Mouse (Mus musculus): ENCODE results near the gene Ttc38. TPM values are rescaled to one million over a fixed set of nuclear protein-coding genes. Genes with fewer than 3 reads are reported as not detected.

Gene Ttc38
- polyA plus RNA-seq, 1 experiment from 2014 or later, result 3.1 TPM

DNA sequence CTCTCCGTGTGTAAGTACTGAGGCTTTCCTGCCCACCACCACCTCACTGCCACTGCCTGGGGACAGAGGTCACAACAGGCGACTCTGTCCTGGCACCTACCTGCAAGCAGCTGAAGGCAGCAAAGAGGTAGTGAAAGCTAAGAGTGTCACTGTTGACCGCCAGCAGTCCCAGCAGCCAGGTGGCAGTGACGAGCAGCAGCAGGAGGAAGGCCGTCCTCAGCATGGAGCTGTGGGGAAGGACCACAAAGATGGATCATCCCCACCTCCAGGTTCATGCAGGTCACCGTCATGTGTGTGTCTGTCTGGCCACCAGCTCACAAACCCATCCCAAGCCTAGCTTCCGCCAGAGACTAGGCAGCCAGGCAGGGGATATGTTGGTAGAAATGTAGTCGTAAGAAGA, 71.7 kb downstream of the Ttc38 start:
- WGBS, result 63% methylated on average over 8 of the region's 8 CpGs
- H3K27me3 ChIP-seq (replicated peaks; ENCODE audit: low read depth, poor library complexity, severe bottlenecking), result no peaks in the 10 kb centered on the region
- H3K27ac ChIP-seq (replicated peaks), result no peak overlapping the region
- H3K9me3 ChIP-seq, result no peaks in the 10 kb centered on the region
- peak; percentile 27 for DNase-seq (ENCODE audit: low spot score)
- H3K36me3 ChIP-seq (replicated peaks), result peaks cover 42% of the 10 kb centered on the region
- peaks cover 3% of the 10 kb centered on the region; the same call in 1 of the 2 replicates for H3K4me1 ChIP-seq
- H3K4me3 ChIP-seq, result no peak overlapping the region

Other genes with a start within 250 kb of the Ttc38 start
- 22.0 and 29.5 TPM in 2 replicates for gene Wnt7b, start 249.8 kb upstream of the Ttc38 start, polyA plus RNA-seq (2016; fragmentation: Nextera tagmentation; extraction: Ambion mirVana)
- 0.29 and 0.75 TPM in 2 replicates for gene Ppara, start 97.3 kb upstream of the Ttc38 start, polyA plus RNA-seq (2016; fragmentation: Nextera tagmentation; extraction: Ambion mirVana)
- 32.2 and 34.2 TPM in 2 replicates for gene Cdpf1, start 20.6 kb upstream of the Ttc38 start, polyA plus RNA-seq (2016; fragmentation: Nextera tagmentation; extraction: Ambion mirVana)
- 0.04 TPM in 2 replicates for gene Pkdrej, start 10.6 kb upstream of the Ttc38 start, polyA plus RNA-seq (2016; fragmentation: Nextera tagmentation; extraction: Ambion mirVana)
- gene Gtse1, start 27.4 kb downstream of the Ttc38 start, polyA plus RNA-seq (2016; fragmentation: Nextera tagmentation; extraction: Ambion mirVana), result 53.2 and 54.3 TPM in 2 replicates
- 38.9 and 42.5 TPM in 2 replicates for gene Trmu, start 47.0 kb downstream of the Ttc38 start, polyA plus RNA-seq (2016; fragmentation: Nextera tagmentation; extraction: Ambion mirVana)
- gene Celsr1, start 201.5 kb downstream of the Ttc38 start, polyA plus RNA-seq (2016; fragmentation: Nextera tagmentation; extraction: Ambion mirVana), result 1.2 and 1.5 TPM in 2 replicates
- gene Gramd4, start 225.4 kb downstream of the Ttc38 start, polyA plus RNA-seq (2016; fragmentation: Nextera tagmentation; extraction: Ambion mirVana), result 13.7 and 13.8 TPM in 2 replicates

Measured in embryonic facial prominence, embryonic 10.5 days (tissue).